Comparison of ENCODE assay signal across 22 mouse cellular contexts in the genomic region with DNA sequence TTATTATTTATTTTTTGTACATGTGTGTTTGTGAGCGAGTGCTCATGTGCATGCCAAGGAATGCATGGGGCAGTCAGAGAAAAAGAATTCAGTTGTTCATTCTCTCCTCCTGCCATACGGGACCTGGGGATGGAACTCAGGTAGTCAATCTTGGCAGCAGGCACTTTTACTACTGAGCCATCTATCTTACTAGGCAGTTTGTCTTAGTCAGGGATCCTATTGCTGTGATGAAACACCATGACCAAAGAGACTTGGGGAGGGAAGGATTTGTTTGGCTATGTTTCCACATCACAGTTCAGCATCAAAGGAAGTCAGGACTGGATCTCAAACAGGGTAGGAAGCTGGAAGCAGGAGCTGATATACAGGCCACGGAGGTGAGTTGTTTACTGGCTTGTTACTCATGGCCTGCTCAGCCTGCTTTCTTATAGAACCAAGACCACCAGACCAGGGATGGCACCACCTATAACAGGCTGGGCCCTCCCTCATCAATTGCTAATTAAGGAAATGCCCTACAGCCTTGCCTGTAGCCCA. TPM values are rescaled to one million over a fixed set of nuclear protein-coding genes. Genes with fewer than 3 reads are reported as not detected.
A peak's percentile ranks its signal among the peaks of the same experiment; 100 is the strongest.
DNase-seq lines count a peak whose midpoint lies in the region; ATAC-seq and TF ChIP-seq lines count a peak whose summit lies in the region.
"Had no signal": no experiment of that assay in that cellular context is flagged by ENCODE, and none has a peak within 500 bp of the region (broad histone marks: within the 10 kb centered on the region; RNA-seq: fewer than 3 reads in every experiment).

No protein-coding gene starts in this region.

- H3K4me3 ChIP-seq in kidney, embryonic 15.5 days (replicated peaks): no peak overlapping the region
- H3K4me3 ChIP-seq in kidney, postnatal 0 days (replicated peaks; ENCODE audit: low read depth, low read length): no peak overlapping the region
- H3K4me3 ChIP-seq in spleen, adult 2 months (ENCODE audit: extremely low read depth, insufficient read depth, insufficient read length): no peak overlapping the region
- H3K4me3 ChIP-seq: embryonic facial prominence, embryonic 13.5 days; embryonic facial prominence, embryonic 15.5 days; erythroblast, embryonic 14.5 days; forebrain, embryonic 10.5 days; forebrain, embryonic 12.5 days had no signal

- H3K4me1 ChIP-seq in kidney, embryonic 15.5 days: 0 out of 2 replicates have a peak, but pooled peaks cover 2% of the 10 kb centered on the region
- no peaks in the 10 kb centered on the region for H3K4me1 ChIP-seq in kidney, postnatal 0 days (replicated peaks; ENCODE audit: insufficient read depth, low read length)
- H3K4me1 ChIP-seq in spleen, adult 2 months (ENCODE audit: control insufficient read depth, insufficient read depth, insufficient read length): peaks cover 10% of the 10 kb centered on the region; the same call in 1 of the 2 replicates

- WGBS in kidney, embryonic 15.5 days: 32% methylated on average over 3 of the region's 3 CpGs
- 26% methylated on average over 3 of the region's 3 CpGs for WGBS in kidney, postnatal 0 days
- WGBS in spleen, adult 2 months: 94% methylated on average over 3 of the region's 3 CpGs

- ATAC-seq in kidney, embryonic 15.5 days (replicated peaks; ENCODE audit: low FRiP score): peak; percentile 84
- peak; percentile 66 for ATAC-seq in kidney, postnatal 0 days (replicated peaks; ENCODE audit: low FRiP score, low read depth)
- ATAC-seq: forebrain, embryonic 14.5 days had no signal

- no peak overlapping the region for H3K27ac ChIP-seq in kidney, embryonic 15.5 days
- H3K27ac ChIP-seq in kidney, postnatal 0 days: no peak overlapping the region
- H3K27ac ChIP-seq in spleen, adult 2 months (ENCODE audit: insufficient read depth, low read length): peak overlapping the region; percentile 11; the same call in 1 of the 2 replicates
- H3K27ac ChIP-seq: embryonic facial prominence, embryonic 13.5 days; embryonic facial prominence, embryonic 15.5 days; forebrain, embryonic 10.5 days; forebrain, embryonic 12.5 days had no signal

- no peaks in the 10 kb centered on the region for H3K36me3 ChIP-seq in kidney, embryonic 15.5 days
- no peaks in the 10 kb centered on the region for H3K36me3 ChIP-seq in kidney, postnatal 0 days (ENCODE audit: insufficient read depth, low read length)
- H3K36me3 ChIP-seq in spleen, adult 2 months (ENCODE audit: control insufficient read depth, insufficient read depth, low read length): peaks cover 4% of the 10 kb centered on the region; the same call in 1 of the 2 replicates
- H3K36me3 ChIP-seq: embryonic facial prominence, embryonic 13.5 days; embryonic facial prominence, embryonic 15.5 days; forebrain, embryonic 10.5 days; forebrain, embryonic 12.5 days had no signal

- TF ChIP-seq POLR2A in spleen, adult 2 months (IDR thresholded peaks at IDR 0.05; ENCODE audit: low read depth, low read length): no peak

- TF ChIP-seq CTCF in kidney, postnatal 0 days (IDR thresholded peaks at IDR 0.05; ENCODE audit: low read depth): no peak
- TF ChIP-seq CTCF in spleen, adult 2 months (IDR thresholded peaks at IDR 0.05; ENCODE audit: extremely low read depth, insufficient read depth, insufficient read length, insufficient replicate concordance): no peak

- no peak overlapping the region for H3K4me2 ChIP-seq in kidney, embryonic 15.5 days
- no peak overlapping the region for H3K4me2 ChIP-seq in kidney, postnatal 0 days (ENCODE audit: low read length)
- H3K4me2 ChIP-seq: embryonic facial prominence, embryonic 13.5 days; embryonic facial prominence, embryonic 15.5 days; forebrain, embryonic 12.5 days had no signal

- no peaks in the 10 kb centered on the region for H3K9me3 ChIP-seq in kidney, embryonic 15.5 days (replicated peaks)
- no peaks in the 10 kb centered on the region for H3K9me3 ChIP-seq in kidney, postnatal 0 days (replicated peaks; ENCODE audit: low read length)
- H3K9me3 ChIP-seq: embryonic facial prominence, embryonic 13.5 days; embryonic facial prominence, embryonic 15.5 days; forebrain, embryonic 10.5 days; forebrain, embryonic 12.5 days had no signal

- DNase-seq in kidney, adult 9 months: no peak
- DNase-seq in kidney, postnatal 0 days (ENCODE audit: low spot score): peak; percentile 76
- no peak for DNase-seq in kidney, postnatal 4 days
- no peak for DNase-seq in spleen, adult 2 months (ENCODE audit: low read depth in 1 of 2, low spot score in 2 of 2)
- DNase-seq in spleen, postnatal 10 days (ENCODE audit: low spot score in 2 of 2): no peak
- DNase-seq: adrenal gland, adult 2 months; adrenal gland, postnatal 10 days; adrenal gland, postnatal 25 days; cerebellum, adult 11 months; cerebellum, adult 18-20 months; cerebellum, adult 8-10 months; cerebellum, adult 9-11 months; cerebellum, postnatal 14 days; cerebellum, postnatal 36 days; embryo, embryonic 11 days had no signal

- H3K27me3 ChIP-seq in kidney, embryonic 15.5 days: no peaks in the 10 kb centered on the region
- H3K27me3 ChIP-seq in kidney, postnatal 0 days (ENCODE audit: insufficient read depth, low read length): no peaks in the 10 kb centered on the region
- no peaks in the 10 kb centered on the region for H3K27me3 ChIP-seq in spleen, adult 2 months (ENCODE audit: control insufficient read depth, insufficient read depth, low read length)
- H3K27me3 ChIP-seq: embryonic facial prominence, embryonic 13.5 days; embryonic facial prominence, embryonic 15.5 days; forebrain, embryonic 12.5 days had no signal

- H3K9ac ChIP-seq in kidney, embryonic 15.5 days: no peak overlapping the region
- H3K9ac ChIP-seq in kidney, postnatal 0 days (ENCODE audit: low read depth, low read length): no peak overlapping the region
- H3K9ac ChIP-seq: embryonic facial prominence, embryonic 13.5 days; embryonic facial prominence, embryonic 15.5 days; forebrain, embryonic 12.5 days had no signal

RNA-seq across cellular contexts. Expression of a gene that starts 31.9 kb away (rescaled TPM):
- polyA plus RNA-seq in kidney, embryonic 15.5 days (2015; fragmentation: Nextera tagmentation; extraction: Ambion mirVana): 33.1 and 33.8 TPM in 2 replicates
- polyA plus RNA-seq in kidney, postnatal 0 days (2015; fragmentation: Nextera tagmentation; extraction: Ambion mirVana): 25.2 and 26.0 TPM in 2 replicates
- polyA plus RNA-seq in spleen, adult 2 months (2012; rRNA removed): 45.7 and 63.3 TPM in 2 replicates
